Mouse (Mus musculus) layer of hippocampus, adult 8-10 months (tissue): ENCODE results near the gene Syde2. TPM values are rescaled to one million over a fixed set of nuclear protein-coding genes. Genes with fewer than 3 reads are reported as not detected.

Experiments used
- DNase-seq, 2 experiments: peaks; one replicate each; pipeline ENCODE4 v3.0.0; 2022; ENCODE audit warnings: low spot score in 2 of 2
- total RNA-seq, 4 experiments: library from RNA; stranded (reverse); gene quantifications; 2 replicates each; pipeline ENCODE4 v1.2.4; 2022

Gene Syde2
- total RNA-seq, 4 experiments from 2014 or later, result 3.0 to 4.3 (median 3.6) TPM

- peak; percentile 6 to 7 for DNase-seq
Measured at GRCm38 (mm10) chr3:146051277-146052007, 63.8 kb downstream of the Syde2 start.

GRCm38 (mm10) chr3:146053082-146053814 is 65.6 kb downstream of the Syde2 start:
- no peak for DNase-seq

GRCm38 (mm10) chr3:146053873-146054272 is 66.2 kb downstream of the Syde2 start:
- DNase-seq, result no peak

- no peak for DNase-seq
Measured at GRCm38 (mm10) chr3:146057131-146057530, 69.5 kb downstream of the Syde2 start.

GRCm38 (mm10) chr3:146058263-146058662 is 70.6 kb downstream of the Syde2 start:
- peak in 1 of 2 experiments; percentile 11 for DNase-seq

- DNase-seq, result no peak
Measured at GRCm38 (mm10) chr3:146059356-146059926, 71.8 kb downstream of the Syde2 start.

GRCm38 (mm10) chr3:146063146-146063545 is 75.5 kb downstream of the Syde2 start:
- no peak for DNase-seq

GRCm38 (mm10) chr3:146069276-146069675 is 81.6 kb downstream of the Syde2 start:
- DNase-seq, result no peak

Other genes with a start within 250 kb of the Syde2 start
- 10 to 100 TPM; 55.4 to 64.4 (median 60.5) TPM for gene Ddah1, start 229.2 kb upstream of the Syde2 start, total RNA-seq
- 10 to 100 TPM; 10.6 to 16.1 (median 14.2) TPM for gene Bcl10, start 65.1 kb upstream of the Syde2 start, total RNA-seq
- gene 2410004B18Rik, start 49.9 kb upstream of the Syde2 start, total RNA-seq, result 10 to 100 TPM; 31.8 to 38.5 (median 33.2) TPM
- gene Wdr63, start 120.3 kb downstream of the Syde2 start, total RNA-seq, result 1 to 10 TPM in 2 of 4 experiments, under 1 TPM in 2; 0.67 to 1.7 (median 0.96) TPM
- not detected for gene Mcoln3, start 129.6 kb downstream of the Syde2 start, total RNA-seq
- gene Mcoln2, start 162.0 kb downstream of the Syde2 start, total RNA-seq, result under 1 TPM in 2 of 4 experiments, not detected in 2; 0.34 to 0.36 TPM
- gene Lpar3, start 233.1 kb downstream of the Syde2 start, total RNA-seq, result under 1 TPM; 0.16 to 0.55 (median 0.42) TPM